Mouse (Mus musculus) erythroblast, embryonic 14.5 days (primary cell): ENCODE measurements around the gene Slc12a1. TPM values are rescaled to one million over a fixed set of nuclear protein-coding genes. Genes with fewer than 3 reads are reported as not detected.

Experiments
- H3K27me3 ChIP-seq: 2 replicates; pipeline ENCODE4 v1.6.1; 2012; ENCODE audit warnings: inconsistent platforms; ENCODE audit not compliant: control insufficient read depth
- H3K36me3 ChIP-seq: 2 replicates; pipeline ENCODE4 v1.6.1; 2012; ENCODE audit warnings: mild to moderate bottlenecking, inconsistent platforms; ENCODE audit not compliant: control insufficient read depth
- H3K4me1 ChIP-seq: 2 replicates; pipeline ENCODE4 v1.6.1; 2012; ENCODE audit warnings: inconsistent platforms; ENCODE audit not compliant: control insufficient read depth
- H3K4me3 ChIP-seq: replicated peaks from 2 replicates; pipeline ENCODE3; 2012; ENCODE audit warnings: moderate library complexity, mild to moderate bottlenecking, inconsistent platforms
- H3K9me3 ChIP-seq: 2 replicates; pipeline ENCODE4 v1.6.1; 2012; ENCODE audit warnings: low read length, inconsistent platforms, mixed read lengths; ENCODE audit not compliant: control insufficient read depth
- GATA1 ChIP-seq: IDR thresholded peaks from 2 replicates; pipeline ENCODE4 v1.6.1; 2012; ENCODE audit warnings: low read length, inconsistent platforms, mixed read lengths
- TAL1 ChIP-seq: IDR thresholded peaks from 3 replicates; pipeline ENCODE4 v1.6.1; 2012; ENCODE audit warnings: low read length, inconsistent platforms, mixed read lengths
- polyA plus RNA-seq: library from polyadenylated mRNA; stranded (reverse); fragments of >175 nt; gene quantifications from 2 replicates; pipeline ENCODE4 v1.2.3, GENCODE M21; 2012

Gene Slc12a1
- polyA plus RNA-seq, 1 experiment = not detected

GRCm38 (mm10) chr2:125259230-125260120 lies 107.2 kb downstream of the Slc12a1 start:
- Histone ChIP-seq H3K27me3 (no peaks in the 10 kb centered on the region), H3K36me3 (peaks cover 88% of the 10 kb centered on the region), H3K4me3 (no peak overlapping the region), H3K4me1 (peaks cover 5% of the 10 kb centered on the region), H3K9me3 (no peaks in the 10 kb centered on the region)
- TF ChIP-seq GATA1 (no peak), TAL1 (no peak)

GRCm38 (mm10) chr2:125260326-125260725 lies 108.0 kb downstream of the Slc12a1 start:
- Histone ChIP-seq H3K27me3 (no peaks in the 10 kb centered on the region), H3K36me3 (peaks cover 87% of the 10 kb centered on the region), H3K9me3 (no peaks in the 10 kb centered on the region), H3K4me3 (no peak overlapping the region), H3K4me1 (no peaks in the 10 kb centered on the region)
- no peak for TF ChIP-seq GATA1
- no peak for TF ChIP-seq TAL1

DNA sequence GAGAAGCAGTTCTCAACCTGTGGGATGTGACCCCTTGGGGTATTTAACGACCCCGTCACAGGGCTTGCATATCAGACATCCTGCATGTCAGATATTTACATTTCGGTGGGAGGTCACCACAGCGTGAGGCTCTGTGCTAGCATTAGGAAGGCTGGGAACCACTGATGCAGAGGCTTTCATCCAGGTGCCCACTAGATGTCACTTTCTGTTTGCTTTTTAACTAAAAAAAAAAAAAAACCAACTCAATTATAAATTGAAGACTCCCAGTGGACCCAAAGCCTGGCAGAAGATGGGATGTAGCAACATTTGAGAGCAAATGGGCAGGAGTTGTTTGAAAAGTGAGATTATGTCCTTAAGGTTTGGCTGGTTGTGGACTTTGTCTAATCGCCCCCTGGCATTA lies 110.8 kb downstream of the Slc12a1 start:
- TF ChIP-seq GATA1 (no peak), TAL1 (no peak)
- no peaks in the 10 kb centered on the region for H3K27me3 ChIP-seq
- H3K36me3 ChIP-seq = peaks cover 66% of the 10 kb centered on the region
- no peaks in the 10 kb centered on the region for H3K9me3 ChIP-seq
- H3K4me1 ChIP-seq = no peaks in the 10 kb centered on the region
- no peak overlapping the region for H3K4me3 ChIP-seq

DNA sequence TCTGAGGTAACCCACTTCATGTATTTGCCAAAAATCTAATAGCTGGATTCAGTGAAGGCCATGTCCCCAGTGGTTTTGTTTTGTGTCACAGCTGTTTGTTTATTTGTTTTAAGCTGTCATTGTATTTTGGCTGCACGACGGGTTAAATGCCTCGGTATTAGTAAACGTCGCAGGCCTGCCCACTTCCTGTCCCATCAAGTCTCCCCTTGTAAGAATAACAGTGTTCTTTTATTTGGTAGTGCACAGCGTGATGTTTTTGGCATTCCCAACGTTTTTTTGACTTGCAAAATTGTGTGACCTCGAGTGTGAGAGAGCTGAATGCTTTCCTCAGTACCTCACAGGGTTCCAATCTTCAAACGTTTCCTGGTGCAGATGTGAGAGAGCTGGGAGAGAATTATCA lies 111.4 kb downstream of the Slc12a1 start:
- Histone ChIP-seq H3K4me1 (no peaks in the 10 kb centered on the region), H3K27me3 (no peaks in the 10 kb centered on the region), H3K9me3 (no peaks in the 10 kb centered on the region), H3K4me3 (no peak overlapping the region), H3K36me3 (peaks cover 59% of the 10 kb centered on the region)
- TF ChIP-seq TAL1 (no peak), GATA1 (no peak)

- TF ChIP-seq GATA1 = no peak
- no peak for TF ChIP-seq TAL1
- Histone ChIP-seq H3K9me3 (no peaks in the 10 kb centered on the region), H3K36me3 (peaks cover 18% of the 10 kb centered on the region), H3K27me3 (no peaks in the 10 kb centered on the region), H3K4me1 (no peaks in the 10 kb centered on the region), H3K4me3 (no peak overlapping the region)
These were observed 116.6 kb downstream of the Slc12a1 start for GRCm38 (mm10) chr2:125268876-125269275.

- H3K9me3 ChIP-seq = no peaks in the 10 kb centered on the region
- H3K4me1 ChIP-seq = no peaks in the 10 kb centered on the region
- H3K4me3 ChIP-seq = no peak overlapping the region
- TF ChIP-seq GATA1 = no peak
- TF ChIP-seq TAL1 = no peak
- no peaks in the 10 kb centered on the region for H3K36me3 ChIP-seq
- H3K27me3 ChIP-seq = no peaks in the 10 kb centered on the region
These were observed 123.3 kb downstream of the Slc12a1 start for GRCm38 (mm10) chr2:125275617-125276016.

DNA sequence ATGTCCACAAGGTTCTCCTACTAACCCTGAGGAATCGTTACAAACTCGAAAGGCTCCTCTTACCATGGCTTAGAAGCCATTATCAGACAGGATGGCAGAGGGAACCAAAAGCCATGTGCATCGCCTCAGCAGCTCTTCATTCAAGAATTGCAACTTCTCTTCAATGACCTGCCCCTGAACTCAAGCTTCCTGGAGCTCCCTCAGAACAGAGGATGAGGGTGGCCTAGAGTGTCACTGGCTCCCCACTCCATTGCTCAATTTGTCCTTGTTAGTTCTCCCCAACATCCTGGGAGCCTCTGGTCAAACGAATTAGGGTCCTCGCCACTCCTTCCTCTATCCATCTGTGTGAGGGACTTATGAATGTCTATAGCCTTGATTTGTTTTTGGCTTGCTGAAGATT lies 124.4 kb downstream of the Slc12a1 start:
- no peak overlapping the region for H3K4me3 ChIP-seq
- TF ChIP-seq TAL1 (no peak), GATA1 (no peak)
- no peaks in the 10 kb centered on the region for H3K9me3 ChIP-seq
- H3K4me1 ChIP-seq = no peaks in the 10 kb centered on the region
- H3K27me3 ChIP-seq = no peaks in the 10 kb centered on the region
- H3K36me3 ChIP-seq = no peaks in the 10 kb centered on the region

DNA sequence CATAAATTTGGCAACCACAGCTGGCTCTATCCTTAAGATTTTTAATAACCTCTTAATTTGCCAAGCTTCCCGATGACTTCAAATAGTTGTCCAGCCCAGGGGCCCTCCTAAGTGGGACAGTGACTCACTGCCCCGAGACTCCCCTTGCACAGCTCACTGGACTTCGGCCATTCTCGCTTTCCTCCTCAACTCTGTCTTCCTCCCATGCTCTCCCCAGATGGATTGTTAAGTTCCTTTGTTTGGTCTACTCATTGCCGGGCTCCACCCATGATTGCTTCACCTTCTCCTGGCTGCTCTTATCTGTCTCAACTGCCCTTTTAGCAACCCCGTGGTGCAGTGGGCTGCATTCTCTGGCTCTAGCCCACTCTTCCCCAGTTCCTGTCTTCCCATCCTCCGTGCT lies 126.2 kb downstream of the Slc12a1 start:
- H3K4me1 ChIP-seq = no peaks in the 10 kb centered on the region
- H3K4me3 ChIP-seq = no peak overlapping the region
- no peaks in the 10 kb centered on the region for H3K36me3 ChIP-seq
- no peaks in the 10 kb centered on the region for H3K9me3 ChIP-seq
- H3K27me3 ChIP-seq = no peaks in the 10 kb centered on the region
- no peak for TF ChIP-seq TAL1
- TF ChIP-seq GATA1 = no peak

Other genes with a start within 250 kb of the Slc12a1 start
- not detected in 2 replicates for gene Slc24a5, start 84.4 kb upstream of the Slc12a1 start, polyA plus RNA-seq
- gene Myef2, start 28.8 kb upstream of the Slc12a1 start, polyA plus RNA-seq = 1.9 and 2.1 TPM in 2 replicates
- gene Ctxn2, start 15.8 kb upstream of the Slc12a1 start, polyA plus RNA-seq = not detected in 2 replicates
- gene Dut, start 94.7 kb downstream of the Slc12a1 start, polyA plus RNA-seq = 13.5 and 15.7 TPM in 2 replicates